Mouse (Mus musculus): Measurements from ENCODE around the gene Abcf1. TPM values are rescaled to one million over a fixed set of nuclear protein-coding genes. Genes with fewer than 3 reads are reported as not detected.

The Abcf1 gene
- polyA plus RNA-seq, 1 experiment from 2014 or later, result 117 TPM

- Histone ChIP-seq H3K4me1 (replicated peaks; ENCODE audit: control insufficient read depth, insufficient read depth, low read length) (no peaks in the 10 kb centered on the region), H3K27ac (ENCODE audit: low read depth, low read length) (peak within 1 kb of the TSS; percentile 64), H3K4me3 (ENCODE audit: low read depth, low read length) (peak within 1 kb of the TSS; percentile 74), H3K9ac (ENCODE audit: low read depth, low read length) (peak within 1 kb of the TSS; percentile 79), H3K4me2 (replicated peaks; ENCODE audit: low read depth, low read length) (peak within 1 kb of the TSS; percentile 78), H3K9me3 (ENCODE audit: control insufficient read depth, low read length) (no peaks in the 10 kb centered on the region), H3K27me3 (ENCODE audit: control insufficient read depth, insufficient read depth, low read length) (no peaks in the 10 kb centered on the region), H3K36me3 (ENCODE audit: control insufficient read depth, insufficient read depth, low read length) (no peaks in the 10 kb centered on the region)
- peak; percentile 99 for DNase-seq (ENCODE audit: low spot score)
- peak; percentile 92 for ATAC-seq (ENCODE audit: low FRiP score)
- 2% methylated on average over 25 of the region's 25 CpGs for WGBS
These were observed 59.6 kb downstream of the Abcf1 start, which contains the start of gene Atat1 for GRCm38 (mm10) chr17:35909919-35910369. TSS of gene Atat1 (minus strand) at chr17:35910075.

GRCm38 (mm10) chr17:35909186-35909918 is 60.2 kb downstream of the Abcf1 start:
- peak; percentile 58 for ATAC-seq (ENCODE audit: low FRiP score)
- no peaks in the 10 kb centered on the region for H3K27me3 ChIP-seq (ENCODE audit: control insufficient read depth, insufficient read depth, low read length)
- H3K4me2 ChIP-seq (replicated peaks; ENCODE audit: low read depth, low read length), result peak overlapping the region; percentile 78
- no peaks in the 10 kb centered on the region for H3K9me3 ChIP-seq (ENCODE audit: control insufficient read depth, low read length)
- H3K4me3 ChIP-seq (ENCODE audit: low read depth, low read length), result peak overlapping the region; percentile 74
- H3K4me1 ChIP-seq (replicated peaks; ENCODE audit: control insufficient read depth, insufficient read depth, low read length), result no peaks in the 10 kb centered on the region
- 24% methylated on average over 20 of the region's 20 CpGs for WGBS
- no peaks in the 10 kb centered on the region for H3K36me3 ChIP-seq (ENCODE audit: control insufficient read depth, insufficient read depth, low read length)
- no peak for DNase-seq (ENCODE audit: low spot score)
- peak overlapping the region; percentile 62 for H3K27ac ChIP-seq (ENCODE audit: low read depth, low read length)
- peak overlapping the region; percentile 79 for H3K9ac ChIP-seq (ENCODE audit: low read depth, low read length)

GRCm38 (mm10) chr17:35907609-35908008 is 62.0 kb downstream of the Abcf1 start:
- 87% methylated on average over 2 of the region's 2 CpGs for WGBS

More at GRCm38 (mm10) chr17:35907609-35908008, 62.0 kb downstream of the Abcf1 start:
- H3K36me3 ChIP-seq (ENCODE audit: control insufficient read depth, insufficient read depth, low read length), result peaks cover 4% of the 10 kb centered on the region; the same call in 1 of the 2 replicates
- H3K9ac ChIP-seq (ENCODE audit: low read depth, low read length), result no peak overlapping the region
- no peaks in the 10 kb centered on the region for H3K4me1 ChIP-seq (replicated peaks; ENCODE audit: control insufficient read depth, insufficient read depth, low read length)
- no peak overlapping the region for H3K4me2 ChIP-seq (replicated peaks; ENCODE audit: low read depth, low read length)
- no peaks in the 10 kb centered on the region for H3K9me3 ChIP-seq (ENCODE audit: control insufficient read depth, low read length)
- no peak overlapping the region for H3K4me3 ChIP-seq (ENCODE audit: low read depth, low read length)
- H3K27ac ChIP-seq (ENCODE audit: low read depth, low read length), result no peak overlapping the region
- H3K27me3 ChIP-seq (ENCODE audit: control insufficient read depth, insufficient read depth, low read length), result no peaks in the 10 kb centered on the region
- ATAC-seq (ENCODE audit: low FRiP score), result no peak
- DNase-seq (ENCODE audit: low spot score), result no peak

MicroRNAs within 50 kb of the gene (microRNA counts, 519-probe panel; counts per million panel counts)
- microRNA mmu-miR-1894-3p (not detected), microRNA mmu-miR-1894-5p (not detected), microRNA mmu-miR-877 (not detected)

Other genes with a start within 250 kb of the Abcf1 start
- gene Ier3, start 148.1 kb downstream of the Abcf1 start, polyA plus RNA-seq (2014; fragmentation: Nextera tagmentation; extraction: Ambion mirVana), result 3.6 and 4.0 TPM in 2 replicates
- 48.1 and 50.0 TPM in 2 replicates for gene Flot1, start 146.5 kb downstream of the Abcf1 start, polyA plus RNA-seq (2014; fragmentation: Nextera tagmentation; extraction: Ambion mirVana)
- gene Tubb5, start 131.5 kb downstream of the Abcf1 start, polyA plus RNA-seq (2014; fragmentation: Nextera tagmentation; extraction: Ambion mirVana), result 1,599 and 1,667 TPM in 2 replicates
- gene Mdc1, start 128.2 kb downstream of the Abcf1 start, polyA plus RNA-seq (2014; fragmentation: Nextera tagmentation; extraction: Ambion mirVana), result 16.8 and 17.3 TPM in 2 replicates
- 49.2 and 51.0 TPM in 2 replicates for gene Nrm, start 108.4 kb downstream of the Abcf1 start, polyA plus RNA-seq (2014; fragmentation: Nextera tagmentation; extraction: Ambion mirVana)
- gene Ppp1r18, start 104.2 kb downstream of the Abcf1 start, polyA plus RNA-seq (2014; fragmentation: Nextera tagmentation; extraction: Ambion mirVana), result 27.6 and 31.3 TPM in 2 replicates
- 33.5 and 39.8 TPM in 2 replicates for gene Dhx16, start 89.9 kb downstream of the Abcf1 start, polyA plus RNA-seq (2014; fragmentation: Nextera tagmentation; extraction: Ambion mirVana)
- 23.6 and 25.2 TPM in 2 replicates for gene 2310061I04Rik, start 72.3 kb downstream of the Abcf1 start, polyA plus RNA-seq (2014; fragmentation: Nextera tagmentation; extraction: Ambion mirVana)
- 200 and 243 TPM in 2 replicates for gene Atat1, start 59.7 kb downstream of the Abcf1 start, polyA plus RNA-seq (2014; fragmentation: Nextera tagmentation; extraction: Ambion mirVana)
- 67.4 and 68.4 TPM in 2 replicates for gene Mrps18b, start 53.4 kb downstream of the Abcf1 start, polyA plus RNA-seq (2014; fragmentation: Nextera tagmentation; extraction: Ambion mirVana)
- 42.6 and 49.8 TPM in 2 replicates for gene Ppp1r10, start 53.3 kb downstream of the Abcf1 start, polyA plus RNA-seq (2014; fragmentation: Nextera tagmentation; extraction: Ambion mirVana)
- gene Gnl1, start 10.1 kb upstream of the Abcf1 start, polyA plus RNA-seq (2014; fragmentation: Nextera tagmentation; extraction: Ambion mirVana), result 28.0 and 29.8 TPM in 2 replicates
- gene Prr3, start 10.5 kb upstream of the Abcf1 start, polyA plus RNA-seq (2014; fragmentation: Nextera tagmentation; extraction: Ambion mirVana), result 39.6 and 45.2 TPM in 2 replicates
- 4.1 and 5.9 TPM in 2 replicates for gene H2-T24, start 50.8 kb upstream of the Abcf1 start, polyA plus RNA-seq (2014; fragmentation: Nextera tagmentation; extraction: Ambion mirVana)
- 3.0 and 4.0 TPM in 2 replicates for gene H2-T23, start 63.1 kb upstream of the Abcf1 start, polyA plus RNA-seq (2014; fragmentation: Nextera tagmentation; extraction: Ambion mirVana)
- 7.0 and 8.3 TPM in 2 replicates for gene H2-T22, start 73.0 kb upstream of the Abcf1 start, polyA plus RNA-seq (2014; fragmentation: Nextera tagmentation; extraction: Ambion mirVana)
- gene Gm6034, start 73.2 kb upstream of the Abcf1 start, polyA plus RNA-seq (2014; fragmentation: Nextera tagmentation; extraction: Ambion mirVana), result not detected in 2 replicates
- gene Gm11127, start 88.6 kb upstream of the Abcf1 start, polyA plus RNA-seq (2014; fragmentation: Nextera tagmentation; extraction: Ambion mirVana), result not detected in 2 replicates
- not detected in 2 replicates for gene Gm19684, start 151.9 kb upstream of the Abcf1 start, polyA plus RNA-seq (2014; fragmentation: Nextera tagmentation; extraction: Ambion mirVana)
- gene Gm7030, start 159.7 kb upstream of the Abcf1 start, polyA plus RNA-seq (2014; fragmentation: Nextera tagmentation; extraction: Ambion mirVana), result not detected in 2 replicates
- not detected in 2 replicates for gene Gm8909, start 198.8 kb upstream of the Abcf1 start, polyA plus RNA-seq (2014; fragmentation: Nextera tagmentation; extraction: Ambion mirVana)
- gene H2-T3, start 220.5 kb upstream of the Abcf1 start, polyA plus RNA-seq (2014; fragmentation: Nextera tagmentation; extraction: Ambion mirVana), result not detected in 2 replicates

All from hindbrain, embryonic 11.5 days (tissue).